Mouse (Mus musculus) CD8-positive naive resting alpha-beta T cell, adult 2 months (primary cell): ENCODE data around the gene Mtmr4.

Experiments used
- DNase-seq, 2 experiments: peaks; one replicate each; pipeline ENCODE4 v3.0.0; 2022; ENCODE audit warnings: low read depth in 2 of 2, low spot score in 2 of 2

Gene Mtmr4

DNA sequence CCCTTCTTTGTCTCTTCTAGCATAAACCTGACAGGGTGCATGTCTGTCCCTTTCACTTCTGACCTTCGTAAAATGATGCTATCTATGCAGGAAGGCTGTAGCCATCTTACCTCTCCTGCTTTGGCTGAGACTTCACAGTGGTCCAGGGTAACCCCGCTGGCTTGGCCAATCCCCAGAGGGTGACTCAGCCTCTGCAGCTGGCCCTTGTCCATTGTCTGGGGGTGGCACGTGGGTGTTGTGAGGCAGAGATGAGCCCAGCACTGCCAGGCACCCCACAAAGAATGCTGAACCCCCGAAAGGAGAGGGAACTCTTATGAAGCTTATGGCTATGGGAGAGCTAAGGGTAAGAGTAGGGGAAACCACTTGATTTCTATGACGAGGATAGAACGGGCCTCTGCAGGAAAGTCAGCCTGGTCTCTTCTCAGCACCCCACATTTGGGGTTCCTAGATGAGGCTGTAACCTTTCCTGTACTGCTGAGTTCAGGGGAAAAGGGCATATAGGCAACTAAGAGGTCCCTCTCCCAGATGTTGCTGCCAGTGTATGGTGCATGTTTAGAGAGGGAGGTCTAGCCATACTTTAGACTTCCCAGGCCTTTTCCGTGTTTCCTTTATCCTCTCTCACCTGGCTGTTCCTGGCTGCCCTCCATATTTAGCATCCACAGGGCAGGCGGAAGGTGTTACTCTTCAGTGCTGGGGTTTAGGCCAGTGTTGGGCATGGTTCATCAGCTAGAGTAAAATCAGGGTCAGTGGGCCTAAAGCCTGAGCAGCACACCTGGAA lies 9.8 kb upstream of the Mtmr4 start:
- no peak for DNase-seq

DNA sequence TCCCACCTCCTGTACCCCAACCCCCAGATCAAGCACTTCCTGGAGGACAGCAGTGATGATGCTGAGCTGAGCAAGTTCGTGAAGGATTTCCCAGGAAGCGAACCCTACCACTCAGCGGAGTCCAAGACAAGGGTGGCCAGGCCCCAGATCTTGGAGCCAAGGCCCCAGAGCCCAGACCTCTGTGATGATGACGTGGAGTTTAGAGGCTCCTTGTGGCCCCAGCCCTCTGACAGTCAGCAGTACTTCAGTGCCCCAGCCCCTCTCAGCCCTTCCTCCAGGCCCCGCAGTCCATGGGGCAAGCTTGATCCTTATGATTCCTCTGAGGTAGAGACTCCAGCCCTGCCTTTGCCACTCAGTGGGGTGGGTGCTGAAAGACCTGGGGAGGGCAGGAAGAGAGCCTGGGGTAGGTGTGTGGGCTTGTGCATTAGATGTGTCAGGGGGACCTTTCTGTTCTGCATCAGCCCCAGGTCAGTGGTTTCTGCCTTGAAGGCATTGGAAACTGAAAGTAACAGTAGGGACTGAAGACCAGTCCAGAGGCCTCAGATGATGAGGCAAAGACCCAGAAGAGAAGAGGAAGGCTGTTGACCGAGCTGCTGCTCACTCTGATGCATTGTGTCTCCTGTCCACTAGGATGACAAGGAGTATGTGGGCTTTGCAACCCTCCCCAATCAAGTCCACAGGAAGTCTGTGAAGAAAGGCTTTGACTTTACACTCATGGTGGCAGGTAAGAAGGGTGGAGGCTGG lies 8.5 kb upstream of the Mtmr4 start:
- no peak for DNase-seq

DNA sequence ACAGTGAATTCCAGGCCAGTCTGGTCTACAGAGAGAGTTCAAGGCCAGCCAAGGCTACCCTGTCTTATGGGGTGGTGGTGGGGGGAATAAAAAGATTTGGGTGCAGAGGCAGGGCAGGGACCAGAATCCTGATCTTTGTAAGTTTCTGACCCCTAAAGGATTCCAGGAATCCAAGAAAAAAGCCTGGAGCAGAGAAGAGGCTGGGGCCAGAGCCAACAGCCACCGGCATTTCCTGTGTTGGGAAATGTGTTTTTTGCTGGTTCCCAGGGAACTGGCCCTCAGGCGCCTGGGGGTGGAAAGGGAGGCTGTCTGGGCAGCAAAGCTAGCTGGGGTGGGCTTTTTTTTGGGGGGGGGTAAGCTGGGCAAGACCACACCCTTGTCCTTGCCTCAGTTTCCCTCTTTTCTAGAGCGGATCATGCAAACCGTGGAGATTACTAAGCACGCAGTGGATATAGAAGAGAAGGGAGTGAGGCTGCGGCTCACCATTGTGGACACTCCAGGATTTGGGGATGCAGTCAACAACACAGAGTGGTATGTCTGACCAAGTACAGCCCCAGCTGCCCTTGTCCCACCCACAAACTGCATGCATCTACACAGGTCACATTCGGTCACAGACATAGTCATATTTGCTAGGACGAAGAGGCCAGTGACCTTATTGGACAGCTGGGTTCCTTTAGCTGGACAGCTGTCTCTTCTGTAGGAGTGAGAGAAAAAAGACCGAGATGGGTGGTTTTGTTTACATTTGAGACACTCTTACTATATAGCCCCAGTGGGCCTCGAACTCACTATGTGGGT lies 7.1 kb upstream of the Mtmr4 start:
- DNase-seq: no peak

DNA sequence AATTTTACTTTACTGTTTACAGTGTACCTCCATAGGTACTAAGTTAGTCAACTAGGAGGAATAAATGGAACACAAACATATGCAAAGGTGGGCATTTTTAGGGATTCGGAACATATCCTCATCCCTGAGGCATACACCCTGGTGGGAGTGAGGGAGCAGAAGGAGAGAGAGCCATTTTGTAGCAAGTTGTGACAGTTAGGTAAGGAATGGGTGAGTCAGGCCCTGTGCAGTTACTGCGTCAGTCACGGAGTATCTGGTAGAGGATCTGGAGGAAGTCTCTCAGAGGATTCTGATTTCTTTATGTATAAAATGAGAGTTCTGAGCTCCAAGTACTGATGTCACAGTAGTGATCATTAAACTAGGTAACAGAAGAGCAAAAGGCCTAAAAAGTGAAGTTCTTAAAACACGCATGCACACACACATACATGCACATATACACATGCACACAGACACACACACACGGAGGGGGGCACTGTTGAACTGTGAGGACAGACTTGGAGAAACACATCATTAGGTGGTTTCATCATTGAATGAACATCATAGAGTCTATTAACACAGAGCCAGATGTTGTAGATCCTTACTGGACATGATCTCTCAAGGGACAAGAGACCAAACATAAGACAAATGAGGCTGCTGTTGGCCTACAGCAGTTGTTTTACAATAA lies 4.6 kb upstream of the Mtmr4 start:
- no peak for DNase-seq

DNA sequence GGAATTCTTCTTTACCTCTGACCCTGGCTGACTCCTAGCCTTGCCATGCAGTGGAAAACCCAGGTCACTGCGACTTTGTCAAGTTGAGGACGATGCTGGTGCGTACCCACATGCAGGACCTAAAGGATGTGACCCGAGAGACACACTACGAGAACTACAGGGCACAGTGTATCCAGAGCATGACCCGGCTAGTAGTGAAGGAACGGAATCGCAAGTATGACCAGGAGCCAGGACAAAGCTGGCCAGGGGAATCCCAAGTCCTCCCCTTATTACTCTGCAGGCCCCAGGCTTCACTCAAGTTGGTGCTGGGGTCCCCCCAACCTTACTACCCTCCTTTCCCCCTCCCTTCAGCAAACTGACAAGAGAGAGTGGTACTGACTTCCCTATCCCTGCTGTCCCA lies 2.4 kb upstream of the Mtmr4 start:
- DNase-seq: no peak

DNA sequence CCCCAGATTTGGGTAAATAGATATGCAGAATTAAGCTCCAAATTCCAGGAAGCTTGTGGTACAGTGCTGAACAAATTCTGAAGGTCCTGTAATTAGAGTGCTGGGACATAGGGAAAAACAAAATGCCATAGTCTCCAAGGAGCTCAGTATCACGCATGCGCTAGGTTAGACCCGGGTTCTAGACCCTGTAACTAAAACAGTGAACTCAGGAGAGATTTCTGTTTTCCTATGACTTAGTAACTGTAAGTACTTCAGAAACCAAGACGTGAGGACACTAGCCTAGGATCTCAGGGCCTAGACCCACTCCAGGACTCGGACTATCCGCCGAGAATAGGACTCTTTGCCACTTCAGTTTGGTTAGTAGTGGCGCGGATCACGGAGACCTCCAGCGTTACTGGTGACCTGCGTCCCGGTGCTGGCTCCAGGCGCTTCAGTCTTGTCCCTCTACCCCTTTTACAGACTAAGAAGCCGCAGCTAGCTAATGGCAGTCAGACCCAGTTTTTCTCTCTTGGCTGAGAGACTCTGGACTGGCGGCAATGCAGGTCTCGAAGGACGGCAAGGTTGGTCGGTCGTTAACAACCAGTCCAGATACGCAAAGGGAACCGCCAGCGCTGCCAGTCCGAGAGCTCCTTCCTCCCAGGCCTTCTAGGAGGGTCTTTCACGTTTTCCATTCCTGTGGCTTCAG lies 979 bp upstream of the Mtmr4 start:
- peak; percentile 28 to 34 for DNase-seq

DNA sequence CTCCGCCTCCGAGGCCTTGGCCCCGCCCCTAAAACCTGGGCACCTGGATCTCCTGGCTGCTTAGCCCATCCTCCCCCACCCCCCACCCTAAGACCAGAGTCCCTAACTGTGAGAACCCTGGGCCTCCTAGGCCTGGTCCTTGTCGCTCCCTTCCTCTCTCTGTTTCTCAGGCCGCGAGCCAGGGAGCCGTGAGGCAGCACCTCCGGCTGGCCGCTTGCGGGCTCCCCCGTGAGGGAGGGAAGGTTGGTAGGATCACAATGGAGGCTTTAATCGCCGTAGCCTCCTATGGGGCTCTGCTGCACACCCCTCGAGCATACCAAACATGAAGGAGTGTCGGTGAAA lies 363 bp downstream of the Mtmr4 start:
- DNase-seq: no peak

DNA sequence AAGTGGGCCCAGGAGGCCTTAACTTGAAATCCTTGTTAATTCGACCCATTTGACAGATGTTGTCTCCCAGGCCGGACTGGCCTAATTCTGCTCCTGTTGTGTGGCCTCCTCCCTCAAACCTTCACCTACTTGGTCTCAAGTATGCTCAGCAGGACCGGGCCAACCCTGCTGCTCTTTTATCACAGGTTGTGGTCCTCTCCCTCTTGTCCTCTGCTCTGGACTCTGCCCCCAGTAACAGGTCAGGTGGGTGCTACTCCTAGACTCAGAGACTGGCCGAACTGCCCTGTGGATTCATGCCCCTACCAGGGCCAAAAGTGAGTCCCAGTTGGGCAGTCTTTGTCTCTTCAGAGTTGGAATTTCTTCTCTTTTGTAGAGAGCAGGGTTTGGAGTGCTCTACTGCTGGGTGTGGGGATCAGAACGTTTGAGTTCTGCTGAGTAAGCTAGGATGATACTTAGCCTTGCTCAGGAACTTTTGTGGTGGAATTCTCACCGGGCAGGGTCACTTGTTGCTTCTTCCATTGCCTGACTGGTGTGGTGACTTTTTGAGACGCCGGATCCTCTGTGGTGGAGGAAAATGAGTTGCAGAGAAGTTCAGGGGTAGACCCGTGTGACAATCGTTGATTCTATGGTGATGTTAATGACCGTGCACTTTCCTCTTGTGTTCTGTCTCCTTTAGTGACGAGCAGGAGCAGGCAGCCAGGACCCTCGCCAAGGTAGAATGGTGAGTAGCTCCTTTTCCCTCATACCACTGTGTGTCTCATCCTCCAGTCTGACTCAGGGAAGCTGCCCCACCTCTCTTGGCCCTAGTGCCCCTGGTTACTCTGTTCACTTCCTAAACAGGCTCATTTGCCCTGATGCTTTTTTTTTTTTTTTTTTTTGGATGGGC lies 994 bp downstream of the Mtmr4 start:
- no peak for DNase-seq

DNA sequence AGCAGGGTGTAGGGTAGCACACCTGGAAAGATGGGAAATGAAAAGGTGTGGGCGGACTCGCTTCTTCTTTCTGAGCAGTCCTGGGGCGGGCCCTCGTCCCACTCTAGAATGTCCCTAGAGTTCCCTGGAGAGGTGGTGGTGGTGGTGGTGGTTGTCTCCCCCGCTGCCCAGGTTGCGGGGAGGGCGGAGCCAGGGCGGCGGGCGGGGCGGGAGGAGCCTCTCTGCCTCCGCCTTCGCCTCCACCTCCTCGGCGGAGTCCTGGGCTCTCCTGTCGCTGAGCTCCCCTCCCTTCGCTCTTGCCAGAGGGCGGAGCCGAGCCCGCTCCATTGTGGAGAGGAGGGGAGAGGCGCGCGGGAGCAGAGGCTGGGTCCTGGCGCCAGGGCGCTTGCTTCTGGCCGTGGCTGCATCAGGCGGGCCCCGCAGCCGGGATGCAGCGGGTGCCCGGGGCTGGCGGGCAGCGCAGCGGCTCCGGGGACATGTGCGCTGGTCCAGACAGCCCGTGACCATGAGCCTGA lies 3.4 kb downstream of the Mtmr4 start:
- peak; percentile 34 to 35 for DNase-seq

DNA sequence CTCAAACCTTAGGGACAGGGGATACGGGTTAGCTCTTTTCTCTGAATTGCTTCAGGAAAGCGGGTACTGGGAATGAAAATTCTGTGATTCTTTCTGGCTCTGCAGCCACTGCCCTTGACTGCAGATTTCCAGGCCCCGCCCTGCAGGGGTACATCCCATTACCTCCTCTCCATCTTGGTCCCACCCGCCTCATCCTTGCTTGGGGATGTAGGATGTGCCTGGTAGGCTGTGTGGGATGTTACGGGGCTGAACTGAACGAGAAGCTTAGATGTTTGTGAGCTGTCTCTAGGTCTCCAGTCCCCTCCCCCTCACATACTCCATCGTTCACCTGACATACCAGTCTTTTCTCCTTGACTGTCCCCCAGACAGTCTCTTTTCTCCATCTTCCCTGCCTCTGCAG lies 4.0 kb downstream of the Mtmr4 start:
- DNase-seq: no peak

DNA sequence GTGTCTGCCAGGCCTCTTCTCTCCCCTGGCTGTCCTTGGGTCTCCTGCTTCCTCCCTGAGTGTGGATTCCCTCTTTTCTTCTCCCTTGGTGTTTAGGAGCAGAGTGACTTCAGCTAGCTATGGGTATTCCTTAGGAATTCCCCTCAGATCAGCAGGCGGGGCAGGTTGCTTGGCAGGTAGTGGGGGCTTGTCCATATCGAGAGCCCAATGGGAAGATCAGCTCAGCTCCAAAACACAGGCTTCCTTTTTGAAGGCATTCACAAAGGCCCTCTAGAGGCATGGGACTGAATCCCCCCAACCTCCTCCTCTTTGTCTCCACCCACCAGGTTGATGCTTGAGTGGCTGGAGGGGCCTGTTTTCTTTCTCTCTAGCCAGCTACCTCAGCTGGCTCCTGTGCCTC lies 4.5 kb downstream of the Mtmr4 start:
- no peak for DNase-seq

DNA sequence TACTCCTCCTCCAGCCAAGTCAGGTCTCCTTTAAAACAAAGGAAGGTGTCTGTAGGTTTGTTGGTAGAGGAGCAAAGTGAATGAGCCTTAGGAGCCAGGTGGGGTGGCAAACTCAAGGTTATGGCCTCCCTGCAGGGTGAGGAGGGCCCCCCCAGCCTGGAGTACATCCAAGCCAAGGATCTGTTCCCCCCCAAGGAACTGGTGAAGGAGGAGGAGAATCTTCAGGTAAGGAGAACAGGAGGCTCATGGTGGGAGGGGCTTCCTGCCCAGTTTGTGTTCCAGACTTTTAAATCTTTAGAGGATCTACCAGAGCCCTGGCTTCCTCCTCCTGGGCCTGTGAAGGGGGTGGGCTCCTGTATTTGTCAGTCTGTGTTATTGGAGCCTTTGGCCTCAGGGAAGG lies 5.1 kb downstream of the Mtmr4 start:
- DNase-seq: no peak

DNA sequence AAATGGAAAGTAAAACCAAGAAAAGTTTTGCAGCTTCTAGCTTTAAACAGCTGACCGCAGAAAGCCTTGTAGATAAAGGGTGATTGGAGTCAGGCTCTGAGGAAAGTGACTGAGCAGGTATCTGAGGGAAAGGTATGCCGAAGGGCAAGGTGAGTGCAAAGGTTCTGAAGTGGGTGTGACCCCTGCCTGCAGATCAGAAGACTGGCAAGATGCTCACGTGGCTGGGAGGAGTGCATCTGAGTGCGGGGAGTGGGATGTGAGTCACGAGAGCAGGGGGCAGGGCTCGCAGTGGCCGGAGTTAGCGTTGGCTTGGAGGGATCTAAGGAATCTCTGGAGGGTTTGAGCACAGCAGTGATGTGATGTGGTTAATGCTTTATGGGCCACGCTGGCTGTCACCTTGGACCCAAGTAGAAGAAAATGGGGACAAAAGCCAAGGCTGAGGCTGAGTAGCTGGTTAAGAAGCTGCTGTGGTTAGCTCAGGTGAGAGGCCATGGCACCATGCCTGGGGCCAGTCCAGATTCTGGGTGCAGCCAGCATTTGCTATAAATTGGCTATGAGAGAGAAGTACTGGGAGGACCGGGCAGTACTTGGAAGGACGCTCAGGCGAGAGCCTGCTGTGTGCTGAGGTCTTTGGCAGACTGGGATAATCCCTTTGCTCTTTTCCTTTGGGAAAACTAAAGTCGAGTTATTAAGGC lies 7.6 kb downstream of the Mtmr4 start:
- no peak for DNase-seq

DNA sequence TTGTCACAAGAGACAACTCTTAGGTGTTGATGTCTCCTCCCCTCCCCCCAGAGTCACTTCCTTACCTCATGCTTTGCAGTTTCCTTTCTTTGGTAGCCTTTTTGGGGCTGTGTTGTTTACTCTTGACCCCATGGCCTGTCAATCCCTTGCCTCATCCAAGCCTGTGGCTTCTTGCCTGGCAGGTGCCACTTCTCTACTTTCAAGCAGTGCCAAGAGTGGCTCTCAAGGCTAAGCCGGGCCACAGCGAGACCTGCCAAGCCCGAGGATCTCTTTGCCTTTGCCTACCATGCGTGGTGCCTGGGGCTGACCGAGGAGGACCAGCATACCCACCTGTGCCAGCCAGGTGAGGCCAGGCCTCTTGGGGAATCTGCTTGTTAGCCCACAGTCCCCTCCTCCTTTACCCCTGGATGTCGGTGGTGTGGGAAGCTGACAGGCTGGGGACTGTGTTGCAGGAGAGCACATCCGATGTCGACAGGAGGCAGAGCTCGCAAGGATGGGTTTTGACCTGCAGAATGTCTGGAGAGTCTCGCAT lies 8.4 kb downstream of the Mtmr4 start:
- no peak for DNase-seq

DNA sequence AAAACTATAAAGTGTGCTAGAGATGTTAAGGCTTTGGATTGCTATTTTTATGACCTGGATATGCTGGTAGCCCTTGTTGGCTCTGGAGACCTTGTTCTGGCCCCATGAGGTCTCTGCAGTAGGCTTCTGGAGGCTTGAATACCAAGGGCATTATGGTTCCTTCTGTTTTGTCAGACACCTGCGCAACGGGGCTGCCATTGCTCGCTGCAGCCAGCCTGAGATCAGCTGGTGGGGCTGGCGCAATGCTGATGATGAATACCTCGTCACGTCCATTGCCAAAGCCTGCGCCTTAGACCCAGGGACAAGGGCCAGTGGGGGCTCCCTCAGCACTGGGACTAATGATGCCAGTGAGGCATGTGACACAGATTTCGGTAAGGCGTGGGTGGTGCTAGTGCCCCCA lies 10.3 kb downstream of the Mtmr4 start:
- no peak for DNase-seq

DNA sequence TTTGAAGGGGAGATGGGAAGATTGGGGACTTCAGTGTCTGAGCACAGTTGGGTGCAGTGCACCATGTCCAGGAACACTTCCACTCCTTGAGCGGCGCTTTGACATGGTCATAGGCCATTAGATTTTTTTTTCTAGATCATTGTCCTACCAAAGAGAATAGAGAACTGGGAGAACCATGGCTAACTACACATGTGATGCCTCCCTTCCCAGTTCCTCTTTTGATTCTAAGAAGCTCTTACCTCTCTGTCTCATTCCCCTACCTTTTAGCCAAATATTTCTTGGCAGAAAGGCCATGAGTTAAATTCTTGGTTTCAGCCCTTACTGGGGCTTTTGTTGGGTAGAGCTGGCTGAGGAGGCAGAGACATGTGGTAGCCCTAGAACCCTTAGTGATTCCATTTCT lies 11.6 kb downstream of the Mtmr4 start:
- DNase-seq: no peak

DNA sequence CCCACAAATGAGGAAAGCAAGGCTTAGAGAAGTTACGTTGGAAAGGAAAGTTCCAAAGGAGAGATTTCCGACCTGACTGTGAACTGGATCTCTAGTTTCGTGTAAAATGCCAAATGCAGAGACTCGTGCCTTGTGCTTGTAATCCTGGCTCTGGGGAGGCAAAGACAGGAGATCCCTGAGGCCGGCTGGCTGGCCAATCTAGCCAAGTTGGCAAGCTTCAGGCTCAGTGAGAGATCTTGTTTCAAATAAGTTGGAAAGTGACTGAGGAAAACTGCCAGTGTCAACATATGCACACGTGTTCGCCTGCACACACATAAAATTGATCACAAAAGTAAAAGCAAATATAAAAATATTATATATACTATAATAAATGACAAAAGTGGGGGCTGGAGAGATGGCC lies 17.3 kb downstream of the Mtmr4 start:
- DNase-seq: no peak

DNA sequence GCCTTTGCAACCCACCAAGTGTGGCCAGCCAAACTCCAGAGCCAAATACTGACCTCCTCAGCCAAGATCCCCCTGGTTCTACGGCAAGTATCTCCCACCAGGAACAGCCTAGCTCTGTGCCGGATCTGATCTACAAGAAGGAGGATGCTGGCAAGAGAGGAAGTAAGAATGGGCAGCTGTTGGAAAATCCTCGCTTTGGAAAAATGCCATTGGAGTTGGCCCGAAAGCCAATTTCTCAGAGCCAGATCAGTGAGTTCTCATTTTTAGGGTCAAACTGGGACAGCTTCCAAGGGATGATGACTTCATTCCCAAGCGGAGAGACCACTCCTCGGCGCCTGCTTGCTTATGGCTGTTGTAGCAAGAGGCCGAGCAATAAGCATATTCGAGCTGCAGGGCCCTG lies 19.6 kb downstream of the Mtmr4 start:
- DNase-seq: no peak

DNA sequence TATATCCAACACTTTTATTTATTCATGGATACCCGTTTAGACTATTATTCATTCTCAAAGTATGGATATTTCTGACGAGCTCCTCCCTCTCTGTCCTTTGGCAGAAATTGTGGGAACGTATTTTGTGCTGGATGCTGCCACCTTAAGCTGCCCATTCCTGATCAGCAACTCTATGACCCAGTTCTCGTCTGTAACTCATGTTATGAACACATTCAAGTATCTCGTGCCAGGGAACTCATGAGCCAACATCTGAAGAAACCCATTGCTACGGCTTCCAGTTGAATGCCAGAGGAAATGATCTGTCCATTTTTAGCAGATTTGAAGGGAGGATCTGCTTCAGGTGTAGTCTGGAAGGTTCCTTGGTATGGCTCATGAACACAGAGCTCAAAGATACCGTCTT lies 22.0 kb downstream of the Mtmr4 start:
- DNase-seq: no peak
